Mouse (Mus musculus): ENCODE measurements at regions not wholly inside any gene's neighbourhood (a gene's known extent, or its start where the extent isn't known, plus 50 kb on each side); places are given as distances from the start of the nearest gene placed in this dataset.
A peak's percentile ranks its signal among the peaks of the same experiment; 100 is the strongest.

- DNase-seq (ENCODE audit: low spot score) (no peak), ATAC-seq (ENCODE audit: extremely low read depth, insufficient number of reproducible peaks, low FRiP score, poor library complexity, severe bottlenecking) (no peak)
- no peaks in the 10 kb centered on the region for H3K9me3 ChIP-seq (replicated peaks)
- H3K4me1 ChIP-seq (ENCODE audit: insufficient read depth, low read depth, low read length) = no peaks in the 10 kb centered on the region
- H3K4me3 ChIP-seq (ENCODE audit: low read depth, low read length) = no peak overlapping the region
- no peak for TF ChIP-seq GATA1 (IDR thresholded peaks at IDR 0.05; ENCODE audit: borderline replicate concordance, low read length)
- no peak for TF ChIP-seq GATA2 (IDR thresholded peaks at IDR 0.05; ENCODE audit: borderline replicate concordance, low read depth, low read length)
- no peaks in the 10 kb centered on the region for H3K27me3 ChIP-seq (ENCODE audit: insufficient read depth, low read length)
- H3K36me3 ChIP-seq (replicated peaks) = no peaks in the 10 kb centered on the region
Observed at GRCm38 (mm10) chr16:53480664-53481063, 1026.8 kb upstream of the Alcam start.

DNA sequence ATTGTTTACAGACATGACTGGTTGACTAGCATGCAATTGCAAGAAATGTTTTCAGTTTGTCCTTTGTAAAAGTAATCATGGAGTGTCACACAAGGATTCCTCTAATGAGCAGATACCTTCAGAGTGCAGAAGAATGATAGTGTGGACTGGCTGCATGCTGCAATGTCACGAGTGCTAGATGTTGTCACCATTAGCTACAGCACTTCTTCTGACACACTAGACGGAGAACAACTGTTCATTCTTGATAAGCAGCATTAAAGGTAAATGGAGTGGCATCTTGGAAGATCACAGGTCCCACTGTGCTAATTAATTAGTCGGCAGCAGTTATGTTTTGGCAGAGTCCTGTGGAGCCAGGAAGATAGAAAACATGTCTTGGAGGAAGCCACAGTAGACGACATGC lies 985.6 kb upstream of the Alcam start:
- Histone ChIP-seq H3K36me3 (replicated peaks) (no peaks in the 10 kb centered on the region), H3K4me1 (ENCODE audit: insufficient read depth, low read depth, low read length) (no peaks in the 10 kb centered on the region), H3K4me3 (ENCODE audit: low read depth, low read length) (no peak overlapping the region), H3K27me3 (ENCODE audit: insufficient read depth, low read length) (no peaks in the 10 kb centered on the region), H3K9me3 (replicated peaks) (no peaks in the 10 kb centered on the region)
- DNase-seq (ENCODE audit: low spot score) (no peak), ATAC-seq (ENCODE audit: extremely low read depth, insufficient number of reproducible peaks, low FRiP score, poor library complexity, severe bottlenecking) (peak; percentile 62)
- TF ChIP-seq GATA2 (IDR thresholded peaks at IDR 0.05; ENCODE audit: borderline replicate concordance, low read depth, low read length) = no peak
- no peak for TF ChIP-seq CTCF (IDR thresholded peaks at IDR 0.05; ENCODE audit: low read depth, low read length)
- TF ChIP-seq POLR2AphosphoS5 (IDR thresholded peaks at IDR 0.05; ENCODE audit: insufficient replicate concordance, low read depth, low read length) = no peak
- no peak for TF ChIP-seq TAL1 (conservative IDR thresholded peaks at IDR 0.05; ENCODE audit: low read depth, low read length)
- no peak for TF ChIP-seq GATA1 (IDR thresholded peaks at IDR 0.05; ENCODE audit: borderline replicate concordance, low read length)

DNA sequence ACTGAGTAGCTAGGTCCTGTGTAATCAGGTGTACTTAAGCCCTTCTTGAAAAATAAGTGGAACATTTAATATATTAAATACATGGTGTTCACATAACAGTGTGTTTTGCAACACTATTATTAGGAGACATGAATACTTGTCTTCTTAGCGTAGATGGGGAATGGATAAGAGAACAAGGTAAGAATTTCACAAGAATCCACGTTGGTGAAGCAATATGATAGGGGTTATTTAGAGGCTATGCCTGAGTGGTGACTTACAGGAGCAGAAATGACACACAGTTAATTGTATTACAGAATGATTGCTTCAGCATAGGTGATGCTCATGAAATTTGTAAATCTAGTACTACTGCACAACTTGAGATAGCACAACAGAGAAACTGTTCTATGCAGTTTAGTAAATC lies 964.5 kb upstream of the Alcam start:
- no peaks in the 10 kb centered on the region for H3K27me3 ChIP-seq (ENCODE audit: insufficient read depth, low read length)
- no peaks in the 10 kb centered on the region for H3K36me3 ChIP-seq (replicated peaks)
- H3K9me3 ChIP-seq (replicated peaks) = no peaks in the 10 kb centered on the region
- no peak overlapping the region for H3K4me3 ChIP-seq (ENCODE audit: low read depth, low read length)
- ATAC-seq (ENCODE audit: extremely low read depth, insufficient number of reproducible peaks, low FRiP score, poor library complexity, severe bottlenecking) (no peak), DNase-seq (ENCODE audit: low spot score) (no peak)
- H3K4me1 ChIP-seq (ENCODE audit: insufficient read depth, low read depth, low read length) = no peaks in the 10 kb centered on the region
- TF ChIP-seq TAL1 (conservative IDR thresholded peaks at IDR 0.05; ENCODE audit: low read depth, low read length) = no peak
- TF ChIP-seq CTCF (IDR thresholded peaks at IDR 0.05; ENCODE audit: low read depth, low read length) = no peak
- TF ChIP-seq GATA1 (IDR thresholded peaks at IDR 0.05; ENCODE audit: borderline replicate concordance, low read length) = no peak
- TF ChIP-seq POLR2AphosphoS5 (IDR thresholded peaks at IDR 0.05; ENCODE audit: insufficient replicate concordance, low read depth, low read length) = no peak
- no peak for TF ChIP-seq GATA2 (IDR thresholded peaks at IDR 0.05; ENCODE audit: borderline replicate concordance, low read depth, low read length)

- no peaks in the 10 kb centered on the region for H3K36me3 ChIP-seq (replicated peaks)
- H3K4me3 ChIP-seq (ENCODE audit: low read depth, low read length) = no peak overlapping the region
- no peak for DNase-seq (ENCODE audit: low spot score)
- H3K9me3 ChIP-seq (replicated peaks) = peaks cover 2% of the 10 kb centered on the region; the same call in 1 of the 2 replicates
- H3K27me3 ChIP-seq (ENCODE audit: insufficient read depth, low read length) = no peaks in the 10 kb centered on the region
- TF ChIP-seq CTCF (IDR thresholded peaks at IDR 0.05; ENCODE audit: low read depth, low read length) (no peak), TAL1 (conservative IDR thresholded peaks at IDR 0.05; ENCODE audit: low read depth, low read length) (no peak), GATA2 (IDR thresholded peaks at IDR 0.05; ENCODE audit: borderline replicate concordance, low read depth, low read length) (no peak), POLR2AphosphoS5 (IDR thresholded peaks at IDR 0.05; ENCODE audit: insufficient replicate concordance, low read depth, low read length) (no peak), GATA1 (IDR thresholded peaks at IDR 0.05; ENCODE audit: borderline replicate concordance, low read length) (no peak)
- no peaks in the 10 kb centered on the region for H3K4me1 ChIP-seq (ENCODE audit: insufficient read depth, low read depth, low read length)
- ATAC-seq (ENCODE audit: extremely low read depth, insufficient number of reproducible peaks, low FRiP score, poor library complexity, severe bottlenecking) = no peak
Observed at GRCm38 (mm10) chr16:53385176-53385575, 931.3 kb upstream of the Alcam start.

GRCm38 (mm10) chr16:53342153-53342552 lies 888.3 kb upstream of the Alcam start:
- no peak overlapping the region for H3K4me3 ChIP-seq (ENCODE audit: low read depth, low read length)
- H3K36me3 ChIP-seq (replicated peaks) = no peaks in the 10 kb centered on the region
- ATAC-seq (ENCODE audit: extremely low read depth, insufficient number of reproducible peaks, low FRiP score, poor library complexity, severe bottlenecking) (no peak), DNase-seq (ENCODE audit: low spot score) (no peak)
- TF ChIP-seq GATA2 (IDR thresholded peaks at IDR 0.05; ENCODE audit: borderline replicate concordance, low read depth, low read length) (no peak), TAL1 (conservative IDR thresholded peaks at IDR 0.05; ENCODE audit: low read depth, low read length) (no peak), GATA1 (IDR thresholded peaks at IDR 0.05; ENCODE audit: borderline replicate concordance, low read length) (no peak), CTCF (IDR thresholded peaks at IDR 0.05; ENCODE audit: low read depth, low read length) (no peak), POLR2AphosphoS5 (IDR thresholded peaks at IDR 0.05; ENCODE audit: insufficient replicate concordance, low read depth, low read length) (no peak)
- no peaks in the 10 kb centered on the region for H3K27me3 ChIP-seq (ENCODE audit: insufficient read depth, low read length)
- H3K4me1 ChIP-seq (ENCODE audit: insufficient read depth, low read depth, low read length) = no peaks in the 10 kb centered on the region
- no peaks in the 10 kb centered on the region for H3K9me3 ChIP-seq (replicated peaks)

GRCm38 (mm10) chr16:53326353-53326752 lies 872.5 kb upstream of the Alcam start:
- TF ChIP-seq GATA2 (IDR thresholded peaks at IDR 0.05; ENCODE audit: borderline replicate concordance, low read depth, low read length) (no peak), POLR2AphosphoS5 (IDR thresholded peaks at IDR 0.05; ENCODE audit: insufficient replicate concordance, low read depth, low read length) (no peak), CTCF (IDR thresholded peaks at IDR 0.05; ENCODE audit: low read depth, low read length) (no peak), TAL1 (conservative IDR thresholded peaks at IDR 0.05; ENCODE audit: low read depth, low read length) (no peak), GATA1 (IDR thresholded peaks at IDR 0.05; ENCODE audit: borderline replicate concordance, low read length) (no peak)
- Histone ChIP-seq H3K36me3 (replicated peaks) (no peaks in the 10 kb centered on the region), H3K9me3 (replicated peaks) (no peaks in the 10 kb centered on the region), H3K4me1 (ENCODE audit: insufficient read depth, low read depth, low read length) (no peaks in the 10 kb centered on the region), H3K4me3 (ENCODE audit: low read depth, low read length) (no peak overlapping the region), H3K27me3 (ENCODE audit: insufficient read depth, low read length) (no peaks in the 10 kb centered on the region)
- ATAC-seq (ENCODE audit: extremely low read depth, insufficient number of reproducible peaks, low FRiP score, poor library complexity, severe bottlenecking) (no peak), DNase-seq (ENCODE audit: low spot score) (no peak)

DNA sequence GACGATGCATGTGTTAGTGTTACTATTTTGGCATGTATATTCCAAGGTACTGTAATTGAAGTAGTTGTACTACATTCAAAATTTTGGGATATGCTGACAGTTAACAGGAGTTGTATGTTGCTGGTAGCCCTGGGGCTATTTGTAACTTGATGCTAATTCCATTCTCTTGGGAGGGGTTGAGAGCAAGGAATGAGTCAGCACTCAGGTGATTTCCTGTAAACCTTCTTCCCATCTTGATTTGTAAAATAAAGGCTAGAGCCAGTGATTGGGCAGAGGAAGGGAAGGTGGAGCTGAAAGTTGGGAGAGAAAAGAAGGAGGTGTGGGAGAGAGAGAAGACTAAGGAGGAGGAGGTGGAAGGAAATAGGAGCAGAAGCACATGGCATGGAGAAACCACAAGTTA lies 838.2 kb upstream of the Alcam start:
- H3K9me3 ChIP-seq (replicated peaks) = no peaks in the 10 kb centered on the region
- no peak for DNase-seq (ENCODE audit: low spot score)
- ATAC-seq (ENCODE audit: extremely low read depth, insufficient number of reproducible peaks, low FRiP score, poor library complexity, severe bottlenecking) = no peak
- no peaks in the 10 kb centered on the region for H3K36me3 ChIP-seq (replicated peaks)
- H3K4me1 ChIP-seq (ENCODE audit: insufficient read depth, low read depth, low read length) = no peaks in the 10 kb centered on the region
- H3K4me3 ChIP-seq (ENCODE audit: low read depth, low read length) = no peak overlapping the region
- no peak for TF ChIP-seq GATA1 (IDR thresholded peaks at IDR 0.05; ENCODE audit: borderline replicate concordance, low read length)
- no peak for TF ChIP-seq GATA2 (IDR thresholded peaks at IDR 0.05; ENCODE audit: borderline replicate concordance, low read depth, low read length)
- no peak for TF ChIP-seq CTCF (IDR thresholded peaks at IDR 0.05; ENCODE audit: low read depth, low read length)
- no peak for TF ChIP-seq TAL1 (conservative IDR thresholded peaks at IDR 0.05; ENCODE audit: low read depth, low read length)
- TF ChIP-seq POLR2AphosphoS5 (IDR thresholded peaks at IDR 0.05; ENCODE audit: insufficient replicate concordance, low read depth, low read length) = no peak
- no peaks in the 10 kb centered on the region for H3K27me3 ChIP-seq (ENCODE audit: insufficient read depth, low read length)
